Mouse (Mus musculus): ENCODE measurements around the gene Gxylt2.

DNA sequence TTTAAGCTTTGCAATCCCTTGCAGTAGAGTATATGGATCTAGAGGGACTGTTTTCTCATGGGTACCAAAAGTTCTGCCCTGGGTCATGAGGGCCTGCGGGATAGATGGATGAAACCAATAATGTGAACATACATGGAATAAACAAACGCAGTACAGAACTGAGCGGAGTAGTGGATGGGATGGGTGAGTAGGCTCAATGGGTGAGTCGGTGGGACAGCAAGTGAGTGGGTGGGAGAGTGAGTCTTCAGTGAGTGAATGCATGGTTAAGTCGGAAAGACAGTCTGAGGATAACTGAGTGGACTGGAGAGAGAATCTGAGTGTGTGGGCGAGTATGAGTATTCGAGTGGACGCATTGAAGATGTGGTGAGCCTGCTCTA lies 349 bp upstream of the Gxylt2 start:
- TF ChIP-seq CTCF (IDR thresholded peaks at IDR 0.05; ENCODE audit: extremely low read depth, insufficient read length, insufficient replicate concordance, low read depth, low read length) (no peak), POLR2A (IDR thresholded peaks at IDR 0.05; ENCODE audit: low read depth, low read length) (no peak)
